Mouse (Mus musculus) spleen, postnatal 14 days (tissue): ENCODE data around the gene Mtfp1.
"Not testable (repeated sequence)": the region's sequence is repeated elsewhere in the genome, so short reads cannot be mapped to it uniquely, and the experiment has no call there.

ENCODE experiments used
- DNase-seq, 2 experiments: peaks; one replicate each; pipeline ENCODE4 v3.0.0; 2021 to 2022; ENCODE audit warnings: low spot score in 2 of 2

Gene Mtfp1

DNA sequence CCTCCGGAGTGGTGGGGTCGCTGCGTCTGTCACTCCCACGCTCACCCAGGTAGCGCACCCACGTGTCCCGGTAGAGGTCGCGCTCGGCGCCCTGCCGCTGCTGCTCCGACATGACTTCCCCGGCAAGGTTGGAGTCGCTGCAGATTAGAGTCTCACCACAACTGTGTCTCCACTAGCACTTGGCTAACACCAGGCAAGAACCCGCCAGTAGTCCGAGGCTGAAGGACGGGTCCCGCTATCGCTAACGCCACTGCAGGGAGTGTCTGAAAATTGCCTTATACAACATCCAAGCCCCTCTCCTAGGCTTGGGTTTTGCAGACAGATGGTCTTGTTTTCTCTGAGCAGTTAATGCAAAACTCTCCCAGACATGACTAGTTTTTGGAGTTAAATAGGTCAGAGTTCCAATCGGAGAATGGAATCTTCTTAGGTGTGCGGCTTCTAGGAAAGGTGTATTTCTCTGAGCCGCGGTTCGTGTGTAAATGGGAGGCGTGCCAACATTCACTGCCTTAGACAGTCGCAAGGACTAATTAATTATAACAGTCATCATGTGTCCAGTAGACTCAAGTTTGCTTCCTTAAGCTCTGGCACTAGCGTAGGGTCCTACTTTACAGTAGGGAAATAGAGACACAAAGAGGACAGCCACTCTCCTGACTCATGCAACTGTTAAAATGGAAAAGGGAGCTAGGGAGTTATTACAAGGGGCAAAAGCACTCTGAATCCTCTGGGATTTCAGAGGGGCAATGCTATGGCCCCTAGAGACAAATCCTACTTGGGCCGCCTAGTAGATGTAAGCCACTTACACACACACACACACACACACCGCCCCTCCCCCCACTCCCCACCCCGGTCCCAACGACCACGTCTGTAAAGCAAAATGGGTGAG is at the start of gene Mtfp1:
TSS of gene Mtfp1 (minus strand) at position 275 of the 883 bp plus-strand sequence.
- DNase-seq = peak; percentile 35 to 49

DNA sequence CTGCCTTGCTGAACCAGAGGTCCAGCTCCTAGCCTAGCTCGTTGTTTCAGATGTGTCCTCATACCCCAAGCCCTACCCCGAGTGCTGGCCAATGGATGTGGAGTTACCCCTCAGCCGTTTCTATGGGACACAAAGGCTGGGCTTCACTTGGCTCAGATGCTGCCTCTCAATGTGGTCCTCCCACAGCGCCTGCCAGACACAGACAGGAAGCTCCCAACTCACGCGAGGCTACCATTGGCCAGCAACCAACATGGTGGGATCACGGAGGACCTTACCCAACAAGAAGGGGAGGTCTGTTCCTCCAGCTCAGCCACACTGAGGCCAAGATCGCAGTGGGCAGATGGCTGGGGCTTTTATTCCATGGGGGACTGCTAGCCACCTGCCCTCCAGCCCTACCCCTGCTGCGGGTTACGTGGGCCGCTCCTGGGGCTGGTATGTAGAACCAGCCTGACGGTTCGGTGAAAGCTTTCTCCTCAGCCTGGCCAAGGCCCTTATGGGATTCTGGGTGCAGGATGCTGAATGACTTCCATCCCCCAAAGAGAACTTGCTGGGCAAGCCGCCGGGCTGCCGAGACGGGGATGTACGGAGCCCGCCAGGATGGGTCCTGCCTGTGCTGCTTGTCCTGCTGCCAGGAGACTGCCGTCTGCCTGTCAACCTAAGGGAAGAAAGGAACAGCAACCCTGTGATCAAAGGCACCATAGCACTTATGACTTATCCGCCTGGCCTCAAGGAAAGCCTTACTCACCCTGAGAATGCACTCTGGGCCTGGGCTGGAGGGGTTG is 48.2 kb upstream of the Mtfp1 start:
- DNase-seq = no peak

DNA sequence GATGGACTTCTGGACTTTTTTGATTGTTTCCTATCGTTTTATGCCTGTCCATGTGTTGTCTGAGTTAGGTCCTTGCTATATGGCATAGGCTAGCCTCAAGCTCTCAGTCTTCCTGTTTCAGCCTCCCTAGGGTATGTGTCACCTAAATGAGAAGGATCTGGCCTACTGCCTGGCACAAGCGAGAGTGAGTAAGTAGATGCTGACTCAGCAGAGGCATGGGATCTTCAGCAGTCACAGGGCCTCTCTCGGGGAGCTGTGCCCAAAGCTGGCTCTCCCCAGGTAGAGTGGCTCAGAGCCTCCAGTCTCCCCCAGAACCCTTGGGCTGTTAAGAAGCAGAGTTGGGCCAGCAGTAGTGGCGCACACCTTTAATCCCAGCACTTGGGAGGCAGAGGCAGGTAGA is 47.1 kb upstream of the Mtfp1 start:
- no peak for DNase-seq

DNA sequence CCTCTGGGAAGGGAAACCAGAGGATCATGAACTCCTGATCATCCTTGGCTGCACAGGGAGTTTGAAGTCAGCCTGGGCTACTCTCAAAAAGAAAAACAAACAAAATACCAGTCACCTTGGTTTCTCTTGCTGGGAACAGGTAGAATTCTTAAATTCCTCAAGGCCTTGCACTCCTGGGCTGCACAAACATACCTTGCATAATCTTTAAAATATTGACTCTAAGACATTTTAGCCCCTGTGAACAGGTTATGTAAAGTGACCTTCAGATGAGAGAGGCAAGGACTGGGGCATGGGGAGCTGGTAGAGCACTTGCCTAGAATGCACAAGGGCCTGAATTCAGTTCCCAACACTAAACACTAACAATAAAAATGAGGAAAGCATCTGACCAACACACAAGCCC is 46.3 kb upstream of the Mtfp1 start:
- DNase-seq = no peak

DNA sequence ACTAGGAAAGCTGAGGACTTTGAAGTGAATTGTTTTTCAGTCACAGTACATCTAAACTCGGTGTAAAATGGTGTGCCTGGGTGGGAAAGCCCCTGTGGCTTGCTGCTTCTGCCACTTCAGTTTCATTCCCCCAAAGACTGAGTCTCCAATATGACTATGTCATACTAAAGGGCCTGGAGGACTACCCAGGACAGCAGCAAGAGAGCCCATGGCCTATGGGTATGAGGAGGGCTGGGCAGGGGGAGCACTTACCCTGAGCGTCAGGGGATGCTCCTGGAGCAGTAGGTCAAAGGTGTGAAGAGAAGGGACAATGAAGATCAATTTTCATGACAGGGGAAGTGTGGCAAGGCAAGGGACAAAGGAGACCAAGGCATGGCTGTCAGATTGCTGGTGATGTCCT is 43.7 kb upstream of the Mtfp1 start:
- no peak for DNase-seq

DNA sequence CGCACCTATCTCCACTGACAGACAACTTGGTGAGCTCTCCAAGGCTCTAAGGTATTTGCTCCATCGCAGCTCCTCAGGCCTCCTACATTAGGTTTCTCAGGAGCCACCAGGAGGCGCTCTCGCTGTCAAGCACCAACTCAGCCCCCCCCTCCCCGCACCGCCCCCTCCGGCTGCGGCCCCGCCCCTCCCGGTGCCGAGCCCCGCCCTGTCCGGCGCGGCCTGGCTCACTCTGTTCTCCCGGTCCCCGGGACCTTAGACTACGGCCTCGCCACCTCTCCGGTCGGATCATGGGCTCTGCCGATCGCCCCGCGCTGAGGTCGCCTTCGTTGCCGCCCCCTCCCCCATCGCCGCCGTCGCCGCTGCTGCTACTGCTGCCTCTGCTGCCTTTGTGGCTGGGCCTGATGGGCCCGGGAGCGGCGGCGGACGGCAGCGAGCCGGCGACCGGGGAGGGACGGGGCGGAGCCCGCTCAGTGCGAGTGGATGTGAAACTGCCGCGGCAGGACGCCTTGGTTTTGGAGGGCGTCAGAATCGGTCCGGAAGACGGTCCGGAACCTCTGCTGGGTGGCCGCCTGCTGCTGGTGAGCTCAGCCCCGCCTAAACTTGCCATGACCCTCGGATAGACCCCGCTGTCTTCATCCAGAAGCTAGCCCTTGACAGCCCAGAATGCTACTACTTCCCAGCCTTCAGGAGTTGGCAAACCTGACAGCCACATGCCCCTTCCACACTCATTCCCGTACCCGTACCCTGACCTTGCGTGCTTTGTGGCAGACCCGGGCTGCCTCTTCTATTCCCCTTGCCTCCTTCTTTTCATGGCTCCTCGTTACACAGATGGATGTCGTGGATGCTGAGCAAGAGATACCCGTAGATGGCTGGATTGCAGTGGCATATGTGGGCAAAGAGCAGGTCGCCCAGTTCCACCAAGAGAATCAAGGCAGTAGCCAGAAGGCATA is 40.0 kb upstream of the Mtfp1 start, which contains the start of gene Rnf215:
TSS of gene Rnf215 (plus strand) at position 217 of the 950 bp plus-strand sequence.
- DNase-seq = peak; percentile 82 to 88

DNA sequence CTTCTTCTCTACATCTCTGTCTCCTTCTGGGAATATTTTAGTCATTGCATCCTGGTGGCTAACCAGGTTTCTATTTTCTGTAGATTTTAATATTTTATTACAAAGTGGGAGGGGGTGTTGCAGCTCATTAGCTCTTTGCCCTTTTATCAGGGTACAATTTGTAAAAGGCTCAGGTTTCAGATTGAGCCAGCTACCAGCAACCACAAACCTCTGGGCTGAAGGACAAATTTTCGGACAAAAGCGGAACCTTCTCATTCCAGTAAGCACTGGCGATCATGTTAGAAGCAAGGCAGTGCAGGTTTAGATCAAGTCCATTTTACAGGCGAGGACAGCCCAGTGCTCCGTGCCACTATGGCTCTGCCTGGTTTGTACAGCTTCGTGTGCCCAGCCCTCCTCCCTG is 39.2 kb upstream of the Mtfp1 start:
- no peak for DNase-seq

DNA sequence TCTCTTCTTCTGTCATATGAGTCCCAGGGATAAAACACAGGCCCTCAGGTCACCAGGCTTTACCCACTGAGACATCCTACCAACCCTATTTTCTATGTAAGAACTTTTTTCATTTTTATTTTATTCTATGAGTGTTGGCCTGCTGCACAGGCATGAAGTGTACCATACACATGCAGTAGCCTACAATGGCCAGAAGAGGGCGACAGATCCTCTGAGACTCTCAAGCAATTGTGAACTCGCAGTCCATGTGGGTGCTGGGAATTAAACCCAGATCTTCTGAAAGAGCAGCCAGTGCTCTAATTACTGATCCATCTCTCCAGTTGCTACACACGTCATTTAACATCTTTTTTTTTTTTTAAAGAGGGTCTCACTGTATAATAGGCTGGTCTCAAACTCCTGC is 38.2 kb upstream of the Mtfp1 start:
- DNase-seq = peak in 1 of 2 experiments; percentile 31

DNA sequence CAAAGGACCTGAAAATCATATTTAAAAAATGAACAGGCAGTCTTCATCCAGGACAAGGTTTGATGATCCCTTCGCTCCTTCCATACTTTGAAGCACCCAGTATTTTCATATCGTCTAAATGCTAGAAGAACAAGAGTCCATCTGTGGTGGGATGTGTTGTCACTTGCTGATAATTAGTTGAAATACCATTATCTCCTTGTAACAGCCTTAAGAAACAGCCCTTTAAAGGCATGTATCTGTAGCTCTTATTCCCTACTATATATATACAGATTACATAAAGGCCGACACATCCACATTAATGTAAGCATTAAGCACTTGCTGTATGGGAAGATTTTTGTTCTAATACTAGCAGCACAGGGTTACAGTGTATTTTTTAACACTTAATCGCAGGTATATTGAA is 33.2 kb upstream of the Mtfp1 start:
- DNase-seq = not testable (repeated sequence)

DNA sequence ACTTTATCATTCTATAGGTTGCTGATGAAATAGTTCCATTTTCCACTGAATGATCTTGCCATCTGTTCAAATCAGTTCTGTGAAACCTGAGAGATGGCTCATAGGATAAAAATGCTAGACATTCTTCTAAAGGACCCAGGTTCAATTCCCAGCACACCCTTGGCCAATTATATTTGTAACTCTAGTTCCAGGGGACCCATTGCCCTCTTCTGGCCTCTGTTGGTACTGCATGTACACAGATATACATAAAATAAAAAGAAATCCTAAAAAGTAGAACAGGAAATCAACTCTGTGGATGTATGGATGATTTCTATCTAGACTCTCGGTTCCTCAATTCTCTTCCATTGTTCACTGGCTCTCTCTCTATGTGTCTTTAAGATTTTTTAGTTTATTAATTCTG is 31.8 kb upstream of the Mtfp1 start:
- no peak for DNase-seq

DNA sequence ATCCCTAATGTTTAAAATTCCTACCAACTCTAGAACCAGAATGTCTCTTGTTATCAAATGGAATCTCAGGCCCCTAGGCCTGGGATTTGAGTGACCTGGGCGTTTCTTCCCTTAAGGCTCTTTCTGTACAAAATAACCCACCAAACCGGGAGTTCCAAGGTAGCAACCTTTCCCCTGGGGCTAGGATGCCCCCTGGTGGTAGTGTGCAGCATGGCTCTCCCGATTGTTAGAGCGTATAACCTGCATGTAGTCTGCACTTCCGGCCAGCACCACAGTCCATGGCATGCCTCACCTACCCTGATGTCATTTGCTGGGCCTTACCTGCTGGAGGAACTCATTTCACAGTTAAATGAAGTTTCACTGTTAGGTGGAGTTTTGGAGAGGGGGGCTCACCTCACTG is 28.7 kb upstream of the Mtfp1 start:
- peak in 1 of 2 experiments; percentile 50 for DNase-seq

DNA sequence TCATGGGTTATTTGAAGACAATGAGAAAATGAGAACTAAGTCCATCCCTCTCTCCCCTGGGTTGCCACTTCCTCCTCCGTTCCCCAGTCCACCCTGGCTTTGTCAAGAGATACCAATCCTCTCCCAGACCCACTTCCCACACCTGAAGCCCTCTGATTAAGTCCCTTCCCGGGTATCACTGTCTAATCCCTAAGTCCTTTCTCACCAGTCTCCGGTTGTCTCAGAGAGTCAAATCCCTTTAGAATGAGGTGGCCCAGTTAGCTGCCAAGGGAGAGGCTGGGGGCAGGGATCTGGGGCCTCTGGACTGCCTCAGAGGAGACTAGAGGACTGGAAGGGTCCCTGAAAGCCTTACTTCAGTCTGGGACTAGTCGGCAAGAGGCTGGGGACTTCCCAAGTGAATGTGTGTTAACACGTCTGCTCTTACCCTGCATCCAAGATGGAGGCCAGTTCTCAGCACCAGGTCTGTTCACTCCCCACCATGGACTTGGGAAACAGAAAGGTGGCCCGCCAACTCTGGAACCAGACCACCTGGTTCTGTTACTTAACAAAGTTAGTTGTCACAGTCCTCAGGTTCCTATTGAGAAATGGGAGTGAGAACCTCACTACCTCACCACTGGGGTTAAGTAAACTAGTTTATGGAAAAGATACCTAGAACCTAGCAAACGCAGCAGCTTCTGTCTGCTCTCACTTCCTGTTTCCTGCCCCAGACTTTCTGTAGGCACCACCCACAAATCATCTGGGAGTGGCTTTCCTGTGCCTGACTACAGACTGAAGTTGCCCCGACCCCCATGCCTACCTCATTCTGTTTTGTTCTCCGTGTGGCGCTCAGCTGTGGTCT is 27.7 kb upstream of the Mtfp1 start, which contains the start of gene Sec14l2:
TSS of gene Sec14l2 (minus strand) at position 674 of the 838 bp plus-strand sequence.
- DNase-seq = no peak

DNA sequence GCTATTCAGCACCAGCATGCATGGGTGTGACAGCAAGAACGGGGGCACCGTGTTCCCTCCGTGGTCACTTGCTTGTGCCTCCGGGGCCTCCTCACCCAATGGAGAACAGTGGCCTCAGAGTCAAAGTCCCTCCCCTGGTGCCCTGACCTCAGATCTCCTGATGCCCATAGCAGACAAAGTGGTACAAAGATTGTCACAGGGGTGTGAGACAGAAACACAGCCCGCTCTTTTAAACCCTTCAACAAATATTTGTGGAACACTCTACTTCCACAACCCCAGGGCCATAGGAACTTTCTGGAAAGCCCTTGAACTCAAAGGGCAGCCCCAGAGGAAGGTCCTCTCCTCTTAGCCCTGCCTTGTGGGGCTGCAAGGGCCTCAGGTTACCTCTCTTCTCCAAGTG is 27.0 kb upstream of the Mtfp1 start:
- DNase-seq = no peak

DNA sequence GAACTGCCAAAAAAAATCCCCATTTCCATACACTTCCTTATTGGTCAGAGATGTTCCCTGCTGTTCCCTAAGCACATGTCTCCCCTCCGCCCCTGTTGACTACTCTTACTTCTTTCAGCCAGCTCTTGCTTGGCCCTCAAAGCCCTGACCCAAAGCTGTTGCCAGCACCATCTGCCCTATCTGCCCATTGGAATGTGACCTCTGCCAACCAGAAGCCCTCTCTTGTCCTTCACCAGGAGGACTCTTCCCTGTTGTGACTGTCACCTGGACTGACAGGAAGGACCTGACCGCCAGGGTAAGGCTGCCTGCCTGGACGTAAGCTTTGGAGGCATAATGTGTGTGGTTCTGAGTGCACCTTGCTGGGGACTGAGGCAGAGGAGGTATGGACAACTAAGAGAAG is 26.4 kb upstream of the Mtfp1 start:
- no peak for DNase-seq

DNA sequence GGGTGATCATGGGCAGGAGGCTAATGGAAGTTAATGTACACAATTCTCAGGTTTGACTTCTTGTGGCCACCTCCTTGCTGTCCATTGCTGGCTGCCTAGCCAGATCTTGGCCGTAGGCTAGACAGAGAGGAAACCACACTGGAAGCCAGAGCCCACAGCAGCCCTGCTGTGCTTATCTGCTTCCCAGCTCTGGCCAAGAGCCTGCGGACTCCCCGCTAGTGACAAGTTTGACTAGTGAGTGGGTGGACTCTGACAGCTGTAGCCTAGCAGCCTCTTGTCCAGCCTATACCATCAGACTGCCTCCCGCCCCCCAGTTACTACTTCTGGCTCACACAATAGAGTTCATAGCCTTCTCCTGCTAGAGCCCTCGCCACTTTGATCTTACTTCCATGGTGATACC is 24.4 kb upstream of the Mtfp1 start:
- DNase-seq = no peak

DNA sequence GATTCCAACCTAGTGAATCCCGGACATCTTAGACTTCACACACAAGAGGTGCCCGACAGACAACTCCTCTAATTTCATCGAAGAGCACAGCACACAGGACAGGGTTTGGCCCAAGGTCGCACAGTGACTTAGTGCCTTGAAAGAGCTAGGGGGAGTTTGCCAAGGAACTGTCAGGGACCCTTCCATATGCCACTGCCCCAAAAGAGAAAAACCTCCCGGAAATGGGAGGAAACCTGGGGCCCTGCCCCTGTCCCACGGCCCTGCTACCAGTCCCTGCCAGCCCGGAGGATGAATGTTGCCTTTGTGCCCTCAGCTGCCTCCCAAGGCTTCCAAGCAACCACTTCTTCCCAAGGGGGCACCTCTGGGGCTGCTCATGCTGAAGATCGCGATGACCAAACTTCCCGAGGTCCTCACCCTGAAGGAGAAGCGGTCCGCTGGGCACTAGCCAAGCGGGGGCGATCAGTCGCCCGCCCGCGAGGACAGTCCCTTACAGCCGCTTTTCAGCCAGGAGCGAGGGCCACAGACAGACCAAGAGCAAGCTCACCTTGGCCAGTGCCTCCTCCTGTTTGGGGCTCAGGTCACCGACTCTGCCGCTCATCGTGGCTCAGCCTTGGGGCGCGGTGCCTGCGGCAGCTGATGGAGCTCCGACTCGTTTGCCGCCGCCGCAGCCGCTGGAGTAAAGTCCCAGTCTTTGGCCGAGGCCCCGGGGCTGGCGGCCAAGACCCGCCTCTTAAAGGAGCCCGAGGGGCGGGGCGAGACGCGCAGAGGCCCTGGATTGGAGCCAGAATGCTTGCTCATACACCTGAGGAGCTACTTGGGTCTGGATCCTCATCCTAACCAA is 23.1 kb upstream of the Mtfp1 start:
- peak; percentile 57 to 62 for DNase-seq

DNA sequence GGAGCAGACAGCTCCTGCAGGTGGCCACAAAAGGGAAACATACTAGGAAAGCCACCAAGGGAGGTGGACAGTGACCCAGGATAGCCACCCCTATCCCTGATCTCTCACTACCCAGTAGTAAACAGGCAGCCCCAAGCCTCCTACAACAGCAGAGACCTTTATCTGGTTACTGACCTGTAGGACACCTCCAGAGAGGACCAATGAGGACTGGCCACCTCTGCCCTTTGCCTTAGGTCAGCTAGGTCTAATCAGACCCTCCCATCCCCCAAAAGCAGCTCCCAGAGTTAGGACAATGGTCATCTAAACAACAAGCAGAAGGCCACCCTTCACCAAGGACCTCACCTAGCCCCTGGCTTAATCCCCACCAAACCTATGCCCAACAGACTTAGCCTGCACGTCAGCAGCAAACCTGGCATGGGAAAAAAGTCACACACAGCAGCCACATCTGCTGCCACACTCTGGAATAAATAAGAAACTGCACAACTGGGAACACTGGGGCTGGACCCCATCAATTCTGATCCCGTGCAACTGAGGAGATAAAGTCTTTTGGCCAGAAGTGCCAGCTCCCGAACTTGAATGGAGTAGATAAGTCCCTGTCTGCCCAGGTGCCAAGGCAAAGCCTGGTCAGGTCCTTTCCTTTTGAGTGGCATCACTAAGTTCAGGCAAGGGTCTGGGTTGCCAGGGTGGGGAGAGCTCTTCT is 22.3 kb upstream of the Mtfp1 start:
- no peak for DNase-seq

DNA sequence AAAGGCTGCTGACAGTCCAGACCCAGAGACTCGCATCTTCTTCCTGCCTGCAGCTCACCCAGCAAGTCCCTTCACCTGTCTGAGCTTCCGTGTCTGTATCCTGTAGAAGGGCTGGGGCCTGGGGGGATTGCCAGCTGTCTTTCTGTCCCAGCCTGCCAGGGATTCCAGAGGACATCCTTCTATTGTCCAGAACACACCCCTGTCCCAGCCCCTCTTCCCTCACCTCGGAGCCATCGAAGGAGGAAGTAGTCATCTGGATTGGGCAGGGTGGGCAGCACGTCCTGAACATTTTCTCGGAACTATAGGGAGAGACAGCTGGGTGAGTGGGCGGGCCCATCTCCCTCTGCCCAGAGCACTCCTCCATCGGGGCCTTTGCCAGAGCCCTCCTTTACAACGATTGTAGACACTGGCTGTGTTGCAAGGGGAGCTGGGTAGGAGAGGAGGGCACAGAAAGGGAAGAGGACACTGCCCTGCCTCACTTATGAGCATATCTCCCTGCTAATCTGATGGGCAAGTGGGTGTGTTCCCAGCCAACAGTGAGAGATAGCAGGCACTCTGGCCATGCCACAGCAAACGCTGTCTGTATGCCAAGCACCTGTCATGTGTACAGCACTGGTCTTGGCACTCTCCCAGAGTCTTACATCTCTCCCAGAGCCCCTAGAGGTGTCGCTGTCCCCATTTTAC is 21.4 kb upstream of the Mtfp1 start:
- no peak for DNase-seq

DNA sequence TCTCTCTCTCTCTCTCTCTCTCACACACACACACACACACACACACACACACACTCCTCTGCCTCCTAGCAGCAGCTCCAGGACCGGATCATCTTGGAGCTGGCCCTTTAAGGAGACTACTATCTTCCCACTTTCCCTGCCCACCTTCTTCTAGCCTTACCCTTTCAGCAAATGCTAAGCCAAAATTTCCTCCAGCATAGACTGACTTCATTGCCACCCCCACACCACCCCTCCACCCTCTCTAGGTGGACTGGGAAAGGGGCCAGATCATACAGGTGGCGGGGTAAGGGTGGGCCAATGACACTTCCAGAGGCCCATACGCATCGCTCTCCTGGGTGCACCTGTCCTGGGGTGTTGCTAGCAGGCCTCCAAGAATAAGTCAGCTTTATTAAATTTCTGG is 20.2 kb upstream of the Mtfp1 start:
- DNase-seq = no peak
